Mouse (Mus musculus) neural tube, embryonic 14.5 days (tissue): ENCODE data around the gene Slc25a42. TPM values are rescaled to one million over a fixed set of nuclear protein-coding genes. Genes with fewer than 3 reads are reported as not detected.

ENCODE experiments used
- ATAC-seq: fragments of 200-750 bp; cut with Nextera tagmentation; 2 replicates; pipeline ENCODE4 v1.8.0; 2017; ENCODE audit warnings: low read depth, mild to moderate bottlenecking, moderate TSS enrichment, moderate library complexity
- H3K27ac ChIP-seq: fragments of 300-500 bp; sonication (generic); 2 replicates; pipeline ENCODE4 v1.5.1; 2014; ENCODE audit warnings: low read depth, mild to moderate bottlenecking, control low read depth, low read length, moderate library complexity, mixed read lengths
- H3K27me3 ChIP-seq: fragments of 300-500 bp; sonication (generic); 2 replicates; pipeline ENCODE4 v1.6.1; 2014; ENCODE audit warnings: low read length; ENCODE audit not compliant: control insufficient read depth, insufficient read depth
- H3K36me3 ChIP-seq: fragments of 300-500 bp; sonication (generic); 2 replicates; pipeline ENCODE4 v1.6.1; 2014; ENCODE audit warnings: low read length, mixed read lengths; ENCODE audit not compliant: control insufficient read depth, insufficient read depth
- H3K4me1 ChIP-seq: fragments of 300-500 bp; sonication (generic); 2 replicates; pipeline ENCODE4 v1.6.1; 2014; ENCODE audit warnings: low read length; ENCODE audit not compliant: control insufficient read depth, insufficient read depth
- H3K4me2 ChIP-seq: fragments of 300-500 bp; sonication (generic); 2 replicates; pipeline ENCODE4 v1.6.1; 2014; ENCODE audit warnings: mild to moderate bottlenecking, low read depth, low read length, control low read depth
- H3K4me3 ChIP-seq: fragments of 300-500 bp; sonication (generic); 2 replicates; pipeline ENCODE4 v1.5.1; 2014; ENCODE audit warnings: low read depth, low read length, control low read depth, mixed read lengths
- H3K9ac ChIP-seq: fragments of 300-500 bp; sonication (generic); replicated peaks from 2 replicates; pipeline ENCODE4 v1.6.1; 2014; ENCODE audit warnings: low read depth, mild to moderate bottlenecking, control low read depth, low read length, mixed read lengths
- H3K9me3 ChIP-seq: fragments of 300-500 bp; sonication (generic); 2 replicates; pipeline ENCODE4 v1.6.1; 2016; ENCODE audit warnings: low read length; ENCODE audit not compliant: control insufficient read depth
- WGBS: fragments of 180-500 bp; shearing (Covaris S2); extraction: QIAGEN DNeasy Blood & Tissue Kit; methylation state at CpG from one replicate; pipeline ENCODE4 v1.1.7; 2014; 5-methylcytosine and 5-hydroxymethylcytosine counted together
- polyA plus RNA-seq: library from polyadenylated mRNA; unstranded; fragments of >200 nt; fragmentation: Nextera tagmentation; extraction: Ambion mirVana; gene quantifications from 2 replicates; pipeline ENCODE4 v1.2.1, GENCODE M21; 2014

Gene Slc25a42
- polyA plus RNA-seq, 1 experiment from 2014 or later: 10.0 TPM

DNA sequence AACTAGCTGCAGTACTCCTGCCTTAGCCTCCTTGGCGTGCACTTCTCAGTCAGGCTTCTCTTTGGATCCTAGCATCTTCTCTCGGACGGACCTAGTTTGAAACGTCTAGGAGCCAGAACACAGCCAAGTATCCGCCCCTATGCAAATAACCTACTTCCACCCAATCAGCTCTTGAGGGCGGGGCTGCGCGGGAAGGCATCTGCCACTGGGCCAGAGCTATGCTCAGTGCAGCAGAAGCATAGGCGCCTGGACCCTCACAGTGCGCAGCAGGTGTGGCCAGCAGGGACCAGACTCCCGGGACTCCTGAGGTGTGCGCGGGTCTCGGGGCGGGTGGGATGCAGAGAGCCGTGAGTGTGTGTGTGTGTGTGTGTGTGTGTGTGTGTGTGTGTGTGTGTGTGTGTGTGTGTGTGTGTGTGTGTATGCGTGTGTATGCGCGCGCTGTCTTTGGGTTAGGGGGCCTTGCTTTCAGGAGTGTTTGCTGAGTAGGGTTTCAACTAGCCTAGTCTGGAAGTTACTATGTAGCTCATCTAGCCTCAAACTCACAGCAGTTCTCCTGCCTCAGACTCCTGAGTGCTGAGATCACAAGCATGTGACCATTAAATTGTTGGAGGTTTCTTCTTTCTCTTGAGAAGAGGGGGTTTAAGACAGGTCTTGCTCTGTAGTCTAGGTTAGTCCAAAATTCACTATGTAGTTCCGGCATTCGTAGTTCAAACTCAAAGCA lies 59.4 kb downstream of the Slc25a42 start:
- Histone ChIP-seq H3K36me3 (no peaks in the 10 kb centered on the region), H3K27me3 (no peaks in the 10 kb centered on the region), H3K9me3 (no peaks in the 10 kb centered on the region), H3K4me1 (no peaks in the 10 kb centered on the region), H3K4me2 (no peak overlapping the region; the same call in 1 of the 2 replicates), H3K4me3 (no peak overlapping the region), H3K27ac (no peak overlapping the region), H3K9ac (no peak overlapping the region)
- peak; percentile 91 for ATAC-seq
- 18% methylated on average over 22 of the region's 22 CpGs for WGBS

DNA sequence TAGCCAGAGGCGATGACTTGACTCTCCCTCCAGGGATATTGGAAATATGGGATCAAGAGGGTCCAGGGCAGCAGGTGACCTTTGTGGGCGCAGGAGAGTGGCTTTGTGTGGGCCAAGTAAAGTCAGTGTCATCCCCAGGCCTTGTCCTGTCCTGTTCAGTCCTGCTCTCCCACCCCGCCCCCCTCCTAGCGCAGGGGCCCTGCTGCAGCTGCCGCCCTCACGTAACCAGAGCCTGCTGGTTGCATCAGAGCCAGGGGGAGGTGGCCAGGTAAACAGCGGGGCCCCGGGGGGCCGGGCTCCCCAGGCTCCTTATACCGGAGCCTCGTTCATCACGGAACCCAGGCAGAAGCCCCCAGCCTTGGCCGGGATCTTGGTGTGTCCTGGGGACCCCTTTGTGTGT lies 61.9 kb downstream of the Slc25a42 start:
- Histone ChIP-seq H3K27ac (no peak overlapping the region), H3K9ac (no peak overlapping the region), H3K4me3 (no peak overlapping the region), H3K4me2 (no peak overlapping the region), H3K36me3 (peaks cover 10% of the 10 kb centered on the region; the same call in 1 of the 2 replicates), H3K4me1 (no peaks in the 10 kb centered on the region), H3K9me3 (no peaks in the 10 kb centered on the region), H3K27me3 (no peaks in the 10 kb centered on the region)
- WGBS: 18% methylated on average over 13 of the region's 13 CpGs
- no peak; the same call in 1 of the 2 replicates for ATAC-seq

DNA sequence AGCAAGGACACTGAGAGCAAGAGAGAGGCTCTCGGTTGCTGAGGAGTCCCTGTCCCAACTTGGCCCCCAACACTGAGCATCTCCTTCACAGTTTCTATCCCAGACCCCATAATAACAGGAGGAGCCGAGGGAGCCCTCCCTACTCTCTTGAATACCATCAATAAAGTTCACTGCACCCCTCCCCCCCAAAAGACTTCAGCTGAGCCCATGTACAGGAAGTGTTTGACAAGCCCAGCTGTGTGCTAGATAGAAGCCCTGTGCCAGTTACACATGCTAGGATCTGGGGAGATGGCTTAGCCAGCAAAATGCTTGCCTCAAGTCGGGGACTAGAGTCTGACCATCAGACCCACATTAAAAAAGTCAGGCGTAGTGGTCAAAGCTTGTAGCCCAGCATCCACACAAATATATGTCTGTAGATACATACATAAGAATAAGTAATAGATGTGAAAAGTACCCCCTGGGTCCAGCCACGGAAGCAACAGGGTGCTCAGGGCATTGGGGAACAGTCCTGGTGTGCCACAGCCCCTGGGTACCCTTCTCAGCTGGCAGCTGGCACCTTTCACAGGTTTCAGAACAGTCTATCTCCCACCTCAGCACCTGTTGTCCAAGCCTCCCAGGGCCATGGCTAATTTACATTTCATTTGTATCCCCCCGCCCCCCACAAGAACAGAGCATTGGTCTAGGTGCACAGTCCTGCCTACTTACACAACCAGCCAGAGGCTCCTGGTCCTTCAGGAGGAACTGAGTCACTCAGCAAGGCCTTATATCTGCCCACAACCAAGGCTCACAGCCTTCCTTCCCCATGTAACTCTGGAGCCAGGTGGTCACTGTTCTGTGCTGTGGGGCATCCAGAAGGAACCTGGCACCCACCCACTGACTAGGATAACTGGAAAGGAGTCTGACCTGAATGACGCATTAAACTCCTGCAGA lies 64.2 kb downstream of the Slc25a42 start:
- Histone ChIP-seq H3K9me3 (no peaks in the 10 kb centered on the region), H3K9ac (no peak overlapping the region), H3K4me1 (no peaks in the 10 kb centered on the region), H3K4me2 (no peak overlapping the region), H3K27me3 (no peaks in the 10 kb centered on the region), H3K27ac (no peak overlapping the region), H3K4me3 (no peak overlapping the region), H3K36me3 (peaks cover 14% of the 10 kb centered on the region)
- 87% methylated on average over 7 of the region's 7 CpGs for WGBS
- no peak for ATAC-seq

DNA sequence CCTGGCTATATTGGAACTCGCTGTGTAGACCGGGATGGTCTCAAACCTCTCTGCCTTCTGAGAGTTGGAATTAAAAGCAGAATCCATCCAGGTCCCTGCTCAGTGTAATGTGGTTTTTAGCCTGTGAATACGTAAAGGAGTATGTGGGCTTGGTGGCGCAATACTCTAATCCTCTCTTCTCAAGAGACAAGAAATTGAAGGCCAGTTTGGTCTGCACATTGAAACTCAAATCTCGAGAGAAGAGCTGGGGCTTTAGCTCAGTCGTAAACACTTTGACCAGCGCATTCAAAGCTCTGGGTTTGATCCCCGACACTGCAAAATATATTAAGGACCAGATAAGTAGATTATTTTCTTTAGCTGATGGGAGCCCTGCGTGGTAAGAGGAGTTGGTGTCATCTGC lies 72.1 kb downstream of the Slc25a42 start:
- Histone ChIP-seq H3K9ac (peak overlapping the region; percentile 63), H3K9me3 (no peaks in the 10 kb centered on the region), H3K4me3 (peak overlapping the region; percentile 60), H3K27ac (peak overlapping the region; percentile 82), H3K27me3 (no peaks in the 10 kb centered on the region), H3K4me1 (peaks cover 18% of the 10 kb centered on the region), H3K4me2 (peak overlapping the region; percentile 81), H3K36me3 (peaks cover 23% of the 10 kb centered on the region)
- no peak for ATAC-seq
- WGBS: 15% methylated on average over 9 of the region's 9 CpGs

DNA sequence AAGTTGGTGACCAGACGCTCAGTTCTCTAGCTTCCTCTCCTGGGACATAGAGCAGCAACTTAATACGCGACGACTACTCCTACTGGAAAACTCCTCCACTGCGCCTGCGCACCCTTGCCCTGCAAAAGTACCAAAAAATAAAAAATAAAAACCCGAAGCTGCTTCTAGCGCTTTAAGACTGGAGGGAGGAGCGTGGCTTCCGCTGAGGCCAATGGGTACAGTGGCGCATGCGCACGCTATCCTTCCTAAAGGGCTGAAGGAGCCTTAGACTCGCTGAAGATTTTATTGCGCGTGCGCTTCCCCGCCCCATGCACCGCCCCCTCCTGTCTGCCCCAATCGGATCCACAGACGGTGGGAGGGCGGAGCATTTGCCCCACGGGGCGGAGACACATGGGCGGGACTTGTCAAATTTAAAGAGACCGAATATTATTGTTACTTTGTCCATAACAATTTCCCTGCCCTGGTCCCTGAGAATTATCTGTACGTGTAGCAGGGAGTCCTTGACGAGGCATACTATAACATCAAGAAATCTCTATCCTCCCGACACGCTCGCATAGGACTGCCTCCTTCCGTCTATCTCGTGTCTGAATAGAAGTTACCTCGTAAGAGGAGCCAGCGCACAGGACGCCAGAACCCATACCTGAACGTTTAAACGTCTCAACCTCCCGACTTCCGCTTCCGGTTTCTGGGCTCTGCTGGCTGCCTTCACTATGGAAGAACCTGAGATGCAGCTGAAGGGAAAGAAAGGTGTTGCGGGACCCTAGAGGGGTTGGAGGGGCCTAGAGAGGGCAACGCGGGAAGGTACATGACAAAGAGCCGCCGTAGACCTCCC lies 72.9 kb downstream of the Slc25a42 start, which contains the start of the genes Rfxank, Borcs8 and Mef2b:
TSS of gene Rfxank (minus strand) at position 129 of the 832 bp plus-strand sequence.
TSS of gene Borcs8 (plus strand) at position 474 of the 832 bp plus-strand sequence.
TSS of gene Mef2b (plus strand) at position 686 of the 832 bp plus-strand sequence.
- WGBS: under 1% methylated on average over 46 of the region's 46 CpGs
- no peaks in the 10 kb centered on the region for H3K9me3 ChIP-seq
- H3K4me2 ChIP-seq: peak within 1 kb of the TSS; percentile 81
- H3K4me1 ChIP-seq: peaks cover 18% of the 10 kb centered on the region
- peak within 1 kb of the TSS; percentile 82 for H3K27ac ChIP-seq
- H3K36me3 ChIP-seq: peaks cover 27% of the 10 kb centered on the region
- peak within 1 kb of the TSS; percentile 60 for H3K4me3 ChIP-seq
- ATAC-seq: peak; percentile 97
- peak within 1 kb of the TSS; percentile 63 for H3K9ac ChIP-seq
- no peaks in the 10 kb centered on the region for H3K27me3 ChIP-seq

DNA sequence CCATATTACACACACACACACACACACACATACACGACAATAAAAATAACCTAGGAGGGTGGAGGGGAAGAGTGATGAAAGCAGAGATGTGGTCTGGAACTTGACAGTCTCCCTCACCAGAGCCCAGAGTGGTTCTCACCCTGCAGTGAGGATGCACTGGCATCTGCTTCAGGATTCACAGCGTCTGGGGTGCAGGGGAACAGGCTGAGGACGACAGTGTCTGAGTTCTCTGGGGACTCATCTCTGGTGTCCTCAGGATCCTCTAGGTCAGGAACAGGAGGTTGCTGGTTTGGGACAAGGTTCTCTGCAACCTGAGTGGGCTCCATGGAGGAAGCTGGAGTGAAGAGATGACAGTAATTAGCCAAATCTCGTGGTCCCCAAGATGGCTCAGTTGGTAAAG lies 74.2 kb downstream of the Slc25a42 start:
- WGBS: 83% methylated on average over 4 of the region's 4 CpGs
- Histone ChIP-seq H3K4me2 (peak overlapping the region; percentile 81), H3K27ac (no peak overlapping the region), H3K36me3 (peaks cover 40% of the 10 kb centered on the region), H3K27me3 (no peaks in the 10 kb centered on the region), H3K4me3 (0 out of 2 replicates have a peak overlapping the region, but pooled peaks have one; percentile 60), H3K9me3 (no peaks in the 10 kb centered on the region), H3K9ac (no peak overlapping the region), H3K4me1 (peaks cover 18% of the 10 kb centered on the region)
- ATAC-seq: no peak

DNA sequence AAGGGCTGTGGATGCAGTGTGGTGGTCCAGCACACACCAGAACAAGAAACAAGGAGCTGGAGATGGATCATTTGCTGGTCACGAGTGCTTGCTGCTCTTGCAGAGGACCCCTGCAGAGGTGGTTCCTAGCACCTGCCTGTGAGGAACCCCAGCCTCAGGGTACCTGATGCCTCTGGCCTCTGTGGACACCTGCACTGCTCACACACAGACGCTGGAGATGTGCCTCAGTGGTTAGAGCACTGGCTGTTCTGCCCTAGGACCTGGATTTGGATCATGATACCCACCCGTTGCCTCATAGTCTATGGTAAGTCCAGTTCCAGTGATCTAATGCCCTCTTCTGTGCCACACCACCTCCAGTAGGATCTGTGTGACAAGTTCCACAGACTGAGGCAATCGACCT lies 75.5 kb downstream of the Slc25a42 start:
- Histone ChIP-seq H3K4me3 (no peak overlapping the region), H3K9me3 (no peaks in the 10 kb centered on the region), H3K9ac (no peak overlapping the region), H3K4me1 (peaks cover 21% of the 10 kb centered on the region), H3K27ac (no peak overlapping the region), H3K27me3 (no peaks in the 10 kb centered on the region), H3K4me2 (no peak overlapping the region), H3K36me3 (peaks cover 30% of the 10 kb centered on the region)
- no peak for ATAC-seq
- 77% methylated on average over 4 of the region's 4 CpGs for whole genome bisulfite sequencing

DNA sequence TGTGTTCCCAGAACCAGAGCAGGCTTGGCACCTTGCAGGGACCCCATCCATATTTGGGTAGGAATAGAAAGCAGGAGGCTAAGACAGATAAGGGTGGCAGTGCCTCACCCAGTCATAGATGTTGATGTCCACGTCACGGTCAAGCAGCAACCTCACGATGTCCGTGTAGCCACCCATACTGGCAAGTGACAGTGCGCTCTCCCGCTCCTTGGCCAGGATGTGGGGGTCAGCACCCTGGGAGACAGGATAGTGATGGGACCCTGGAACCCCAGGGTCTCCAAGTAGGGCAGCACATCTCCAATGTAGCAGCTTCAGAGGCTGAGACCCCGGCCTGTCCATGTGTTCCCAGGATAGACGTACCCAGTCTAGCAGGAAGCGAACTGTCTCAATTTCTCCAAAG lies 77.2 kb downstream of the Slc25a42 start:
- H3K27ac ChIP-seq: no peak overlapping the region
- no peaks in the 10 kb centered on the region for H3K27me3 ChIP-seq
- no peak overlapping the region for H3K9ac ChIP-seq
- peaks cover 14% of the 10 kb centered on the region for H3K4me1 ChIP-seq
- no peak overlapping the region for H3K4me2 ChIP-seq
- no peak for ATAC-seq
- no peak overlapping the region for H3K4me3 ChIP-seq
- peaks cover 30% of the 10 kb centered on the region for H3K36me3 ChIP-seq
- WGBS: 90% methylated on average over 9 of the region's 9 CpGs
- H3K9me3 ChIP-seq: no peaks in the 10 kb centered on the region
